Mouse (Mus musculus): ENCODE results near the gene Tmem128.
A peak's percentile ranks its signal among the peaks of the same experiment; 100 is the strongest.

Tmem128 gene

DNA sequence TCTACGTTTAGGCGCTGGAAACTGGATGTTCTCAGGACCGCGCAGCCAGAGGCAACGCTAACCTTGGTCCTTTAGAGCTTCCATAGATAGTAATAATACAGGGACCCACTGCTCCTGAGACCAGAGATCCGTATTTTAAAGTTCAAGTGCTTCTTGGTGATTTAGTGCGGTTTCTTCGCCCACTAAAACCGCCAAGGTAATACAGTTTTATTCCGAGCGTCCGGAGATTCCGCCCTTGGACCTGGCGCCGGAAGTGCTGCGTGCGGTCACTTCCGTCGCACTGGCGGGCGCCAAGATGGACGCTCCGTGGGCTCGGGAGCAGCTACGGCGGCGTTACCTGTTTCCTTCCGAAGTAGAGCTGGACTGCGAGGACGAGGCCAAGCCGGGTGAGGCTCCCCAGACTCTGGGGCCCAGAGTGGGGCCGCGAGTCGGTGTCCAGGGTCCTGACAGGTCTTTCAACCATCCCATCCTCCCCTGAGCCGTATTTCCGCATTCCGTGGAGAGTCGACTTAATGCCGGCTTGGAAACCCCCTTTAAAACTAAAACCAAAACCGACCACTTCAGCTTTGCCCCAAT, at the start of gene Tmem128:
Gene Tmem128, plus strand, starts transcription at position 79 of the 576 bp plus-strand sequence.
- DNase-seq, result peak; percentile 82

GRCm38 (mm10) chr5:38211691-38212090, 48.3 kb upstream of the Tmem128 start:
- no peak for DNase-seq

- no peak for DNase-seq
Observed at GRCm38 (mm10) chr5:38213009-38213408, 47.0 kb upstream of the Tmem128 start.

- DNase-seq, result no peak
Observed at GRCm38 (mm10) chr5:38219771-38220307, 40.1 kb upstream of the Tmem128 start.

DNA sequence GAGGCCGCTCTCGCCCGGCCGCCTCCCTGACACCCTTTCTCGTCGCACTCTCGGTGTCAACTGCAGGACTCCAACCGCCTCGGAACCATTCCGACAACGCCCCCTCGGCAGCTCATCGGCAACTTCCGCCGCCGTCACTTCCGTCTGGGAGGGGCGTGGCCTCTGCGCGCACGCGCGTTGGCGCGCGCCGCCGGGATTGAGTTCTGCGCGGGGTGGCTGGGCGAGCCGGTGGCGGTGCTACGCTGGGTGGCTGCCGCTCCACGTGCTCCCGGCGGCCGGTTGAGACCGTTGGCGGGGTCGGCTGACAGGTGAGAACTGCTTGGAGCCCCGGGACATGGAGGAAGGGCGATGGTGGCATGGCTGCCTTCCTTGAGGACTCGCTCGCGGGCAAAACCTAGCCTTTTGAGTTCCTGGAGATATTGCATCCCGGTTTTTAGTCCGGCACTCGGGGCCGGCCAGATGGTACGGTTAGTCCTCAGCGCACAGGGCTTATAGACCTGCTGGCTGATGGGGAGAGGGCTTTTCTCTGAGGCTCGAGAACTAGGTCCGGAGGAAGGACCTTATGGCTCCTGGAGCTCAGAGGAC, 39.6 kb upstream of the Tmem128 start, which contains the start of the genes Zbtb49 and Lyar:
Gene Zbtb49, minus strand, starts transcription at position 130 of the 585 bp plus-strand sequence.
Gene Lyar, plus strand, starts transcription at position 143 of the 585 bp plus-strand sequence.
- DNase-seq, result peak; percentile 96

DNA sequence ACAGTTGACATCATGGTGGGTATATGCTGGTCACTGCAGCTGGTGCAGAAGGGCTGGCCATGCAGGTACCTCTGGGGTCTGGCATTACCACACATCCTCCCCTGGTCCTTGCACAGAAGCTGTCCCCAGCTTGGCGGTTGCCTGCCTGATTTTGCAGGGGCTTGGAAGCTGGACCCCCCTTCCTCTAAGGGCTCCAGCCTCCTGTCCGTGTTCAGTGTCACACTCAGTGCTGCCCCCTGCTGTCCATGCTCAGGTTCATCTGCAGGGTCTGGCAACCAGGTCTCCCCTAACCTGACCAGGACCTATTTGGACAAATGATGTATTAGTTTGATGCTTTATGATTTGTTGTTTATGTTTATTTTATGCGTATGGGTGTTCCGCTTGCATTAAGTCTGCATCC, 24.6 kb upstream of the Tmem128 start:
- DNase-seq, result peak; percentile 59

GRCm38 (mm10) chr5:38236627-38237026, 23.4 kb upstream of the Tmem128 start:
- no peak for DNase-seq

- DNase-seq, result no peak
Observed at GRCm38 (mm10) chr5:38240727-38241472, 19.1 kb upstream of the Tmem128 start.

DNA sequence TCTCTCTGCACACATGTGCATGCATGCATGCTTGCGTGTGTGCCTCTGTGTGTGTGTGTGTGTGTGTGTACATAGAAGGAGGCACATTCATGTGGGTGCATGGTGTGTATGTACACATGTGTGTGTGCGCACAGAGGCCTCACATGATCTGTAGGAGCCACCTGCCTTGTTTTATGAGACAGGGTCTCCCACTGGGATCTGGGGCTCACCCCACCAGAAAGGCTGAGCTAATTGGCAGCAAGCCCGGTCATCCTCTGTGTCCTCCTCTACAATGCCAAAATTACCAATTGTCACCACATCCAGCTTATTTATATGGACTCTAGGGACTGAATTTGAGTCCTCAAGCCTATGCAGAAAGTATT, 18.5 kb upstream of the Tmem128 start:
- DNase-seq, result no peak

DNA sequence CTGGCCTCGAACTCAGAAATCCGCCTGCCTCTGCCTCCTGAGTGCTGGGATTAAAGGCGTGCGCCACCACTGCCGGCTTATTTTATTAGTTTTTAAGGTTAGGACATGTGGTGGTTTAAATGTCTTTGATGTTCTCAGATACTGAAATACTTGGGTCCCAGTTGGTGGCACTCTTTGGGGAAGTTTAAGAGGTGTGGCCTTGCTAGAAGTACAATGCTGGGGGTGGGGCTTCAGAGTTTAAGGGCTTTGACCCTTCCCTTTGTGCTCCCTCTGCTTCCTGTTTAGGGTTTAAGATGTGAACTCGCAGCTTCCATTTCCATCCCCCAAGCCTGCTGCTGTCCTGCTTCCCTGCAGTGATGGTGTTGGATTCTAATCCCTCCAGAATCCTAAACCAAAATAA, 18.0 kb upstream of the Tmem128 start:
- no peak for DNase-seq

- no peak for DNase-seq
Observed at GRCm38 (mm10) chr5:38255195-38255594, 4.8 kb upstream of the Tmem128 start.

DNA sequence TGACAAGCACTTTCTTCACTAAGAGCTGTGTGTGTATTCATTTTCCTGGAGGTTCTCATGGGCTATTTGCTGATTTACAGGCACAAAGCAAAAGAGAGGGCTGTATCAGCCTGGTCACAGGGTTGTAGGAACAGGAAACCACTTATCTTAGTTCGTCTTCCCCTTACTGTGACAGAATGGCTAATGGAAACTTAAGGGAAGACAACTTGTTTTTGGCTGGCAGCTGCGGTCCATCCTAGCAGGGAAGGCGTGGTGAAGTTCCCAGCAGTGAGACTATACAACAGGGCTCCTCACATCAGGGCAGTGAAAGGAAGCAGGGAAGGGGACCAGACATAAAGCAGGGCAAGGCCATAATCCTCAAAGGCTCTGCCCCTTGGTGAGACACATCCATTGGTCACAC, 4.3 kb upstream of the Tmem128 start:
- DNase-seq, result no peak

- no peak for DNase-seq
Observed at GRCm38 (mm10) chr5:38256551-38256950, 3.4 kb upstream of the Tmem128 start.

DNA sequence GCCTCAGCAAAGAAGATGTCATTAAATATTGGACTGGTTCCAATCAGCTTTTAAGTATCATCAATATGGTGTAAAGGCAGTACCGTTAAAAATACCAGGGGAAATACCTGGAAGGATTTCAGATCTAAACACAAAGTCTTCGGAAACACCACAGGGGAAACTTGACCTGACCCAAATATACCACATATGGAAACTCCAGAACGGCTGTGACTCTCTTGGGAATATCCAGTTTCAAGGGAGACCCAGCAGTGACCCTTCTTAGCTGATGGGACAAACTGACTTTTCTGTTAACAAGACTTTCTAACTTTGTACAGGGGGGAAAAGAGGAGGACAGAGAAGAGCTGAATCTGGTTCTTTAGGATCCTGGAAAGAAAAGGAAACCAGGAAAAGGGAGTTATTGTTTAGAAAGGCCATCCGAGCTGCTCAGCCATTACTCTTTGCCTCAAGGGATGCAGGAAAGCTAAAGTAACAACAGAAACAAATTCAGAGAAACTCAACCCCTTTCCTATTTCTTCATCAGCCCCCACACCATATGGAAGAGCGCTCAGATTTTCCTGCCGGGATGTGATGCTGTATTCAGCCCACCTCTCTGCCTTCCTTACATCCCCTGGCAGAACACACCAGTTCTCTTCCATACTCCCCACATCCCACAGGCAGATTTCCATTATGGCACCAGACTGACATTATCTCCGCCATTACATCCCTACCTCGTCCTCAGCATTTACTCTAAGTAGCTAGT, 1.8 kb upstream of the Tmem128 start:
- no peak for DNase-seq

DNA sequence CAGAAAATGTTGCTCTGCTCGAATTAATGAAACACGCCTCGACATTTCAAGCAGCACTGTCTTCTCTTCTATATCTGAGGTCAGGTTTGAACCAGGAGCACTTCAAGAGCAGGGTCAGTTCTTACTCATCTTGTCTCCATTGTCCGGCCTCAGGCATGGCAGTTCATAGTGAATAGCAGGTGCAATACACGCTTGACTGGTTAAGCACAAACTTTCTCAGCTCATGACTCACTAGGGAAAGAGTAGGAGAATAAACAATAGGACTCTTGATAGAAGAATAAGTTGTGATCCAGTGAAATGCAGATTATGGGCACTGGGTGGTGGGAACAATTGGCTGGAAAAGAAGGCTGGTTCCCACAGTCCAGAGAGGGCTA, 1.2 kb upstream of the Tmem128 start:
- no peak for DNase-seq

DNA sequence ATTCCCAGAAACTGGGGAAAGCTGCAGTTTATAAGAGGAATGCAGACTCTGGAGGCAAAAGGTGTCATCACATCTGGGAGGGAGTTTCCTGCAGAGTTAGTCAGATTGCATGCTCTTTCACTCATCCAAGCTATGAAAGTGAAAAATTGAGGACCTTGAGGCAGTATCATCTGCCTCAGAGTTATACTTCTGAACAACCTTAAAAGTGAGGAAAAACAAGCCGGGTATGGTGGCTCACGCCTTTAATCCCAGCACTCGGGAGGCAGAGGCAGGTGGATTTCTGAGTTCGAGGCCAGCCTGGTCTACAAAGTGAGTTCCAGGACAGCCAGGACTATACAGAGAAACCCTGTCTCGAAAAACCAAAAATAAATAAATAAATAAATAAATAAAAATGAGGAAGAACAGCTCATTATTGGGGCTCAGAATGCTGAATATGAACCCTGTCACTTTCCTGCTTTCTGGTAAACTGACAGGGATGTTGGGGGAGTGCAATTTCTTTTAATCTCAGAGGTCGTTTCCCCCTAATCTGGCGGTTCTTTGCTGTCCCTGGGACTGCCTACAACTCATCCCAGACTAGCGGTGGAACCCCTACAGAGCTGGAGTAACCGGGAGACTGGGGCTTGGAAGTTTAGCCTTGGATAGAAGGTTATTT, 404 bp upstream of the Tmem128 start:
- DNase-seq, result no peak

DNA sequence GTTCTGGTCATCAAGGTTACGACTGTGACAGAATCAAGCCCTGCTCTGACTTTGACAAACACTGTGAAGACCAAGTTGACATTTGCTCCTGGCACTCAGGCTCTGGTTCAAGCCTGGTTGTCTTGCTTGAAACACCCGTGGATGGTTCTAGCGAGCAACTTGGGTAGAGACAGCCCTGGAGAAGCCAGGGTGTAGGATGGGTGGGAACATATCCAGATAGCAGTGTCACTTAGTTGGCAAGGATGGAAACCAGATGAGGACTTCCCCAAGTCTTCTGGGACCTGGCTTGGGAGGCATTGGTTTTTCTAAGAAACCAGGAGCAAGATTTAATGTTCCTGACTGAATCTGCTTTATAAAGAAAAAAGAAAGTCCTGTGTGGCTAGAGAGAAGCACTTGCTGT, 11.0 kb downstream of the Tmem128 start:
- DNase-seq, result no peak

GRCm38 (mm10) chr5:38273831-38274230, 13.8 kb downstream of the Tmem128 start:
- no peak for DNase-seq

DNA sequence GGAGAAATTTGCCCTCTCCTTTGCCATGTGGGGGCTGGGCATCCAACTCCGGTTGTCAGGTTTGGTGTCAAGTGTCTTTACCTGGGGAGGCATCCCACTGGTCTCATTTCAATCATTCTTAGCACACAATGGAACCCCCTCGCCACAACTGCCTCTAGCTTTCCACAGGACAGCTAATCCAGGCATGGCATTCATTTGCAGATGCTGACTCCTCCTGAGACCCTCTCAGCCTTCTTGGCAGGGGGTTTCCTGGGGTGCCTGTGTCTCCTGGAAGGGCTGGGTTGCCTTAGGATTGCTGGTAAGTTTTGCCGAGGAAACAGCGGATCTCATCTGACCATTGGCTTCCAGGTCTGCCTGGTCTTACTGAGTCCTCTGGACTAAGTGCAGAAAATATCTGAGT, 15.8 kb downstream of the Tmem128 start, which contains the start of gene Otop1:
Gene Otop1, plus strand, starts transcription at position 202 of the 400 bp plus-strand sequence.
- no peak for DNase-seq

- DNase-seq, result no peak
Observed at GRCm38 (mm10) chr5:38276451-38276850, 16.5 kb downstream of the Tmem128 start.

- no peak for DNase-seq
Observed at GRCm38 (mm10) chr5:38277098-38277866, 17.3 kb downstream of the Tmem128 start.

Measured in kidney, adult 18-20 months (tissue).